Mouse (Mus musculus) layer of hippocampus, adult 6 months (tissue): ENCODE data around the gene March2. TPM values are rescaled to one million over a fixed set of nuclear protein-coding genes. Genes with fewer than 3 reads are reported as not detected.

Source experiments
- long read RNA-seq, 2 experiments: library from polyadenylated mRNA; unstranded; transcript quantifications; one replicate each; pipeline ENCODE4 v2.0.0; 2019 to 2020
- polyA plus RNA-seq: library from polyadenylated mRNA; unstranded; fragments of <200 nt; fragmentation: Nextera tagmentation; gene quantifications from 2 replicates; pipeline ENCODE4 v1.2.3, GENCODE M21; 2021

The March2 gene
- polyA plus RNA-seq: 33.7 and 36.0 TPM in 2 replicates
- long read RNA-seq, experiment 1, transcript March2-203 (5 exons, 1,398 nt): major isoform, 30 of 51 reads
- long read RNA-seq, experiment 1, partial matches to known transcripts: 7 of 51 reads
- long read RNA-seq, experiment 1, other reads (novel, unspliced or antisense): 11 of 51 reads
- long read RNA-seq, experiment 2, transcript March2-206 (4 exons, 2,566 nt): minor isoform, 6 of 197 reads
- long read RNA-seq, experiment 2, transcript March2-205 (5 exons, 1,418 nt): minor isoform, 26 of 197 reads
- long read RNA-seq, experiment 2, transcript March2-203 (5 exons, 1,398 nt): major isoform, 109 of 197 reads
- long read RNA-seq, experiment 2, partial matches to known transcripts: 2 of 197 reads
- long read RNA-seq, experiment 2, other reads (novel, unspliced or antisense): 51 of 197 reads

GRCm38 (mm10) chr17:33718384-33718881 lies at the start of gene March2:
TSS of gene March2 (minus strand) at chr17:33718670.

GRCm38 (mm10) chr17:33760255-33761165 lies 42.0 kb upstream of the March2 start, which contains the start of gene Rab11b:
TSS of gene Rab11b (minus strand) at chr17:33760530.

GRCm38 (mm10) chr17:33686760-33687159 lies 31.7 kb downstream of the March2 start, which contains the start of gene Hnrnpm:
TSS of gene Hnrnpm (minus strand) at chr17:33686860.

GRCm38 (mm10) chr17:33637516-33638276 lies 80.8 kb downstream of the March2 start, which contains the start of gene Pram1:
TSS of gene Pram1 (plus strand) at chr17:33638056.

Other genes with a start within 250 kb of the March2 start
- gene Adamts10, start 194.5 kb downstream of the March2 start, polyA plus RNA-seq: 1.2 and 1.5 TPM in 2 replicates
- 1.4 and 1.6 TPM in 2 replicates for gene Myo1f, start 163.0 kb downstream of the March2 start, polyA plus RNA-seq
- gene Zfp414, start 89.6 kb downstream of the March2 start, polyA plus RNA-seq: 34.0 and 41.5 TPM in 2 replicates
- 0.09 TPM in 1 of 2 replicates, not detected in the other for gene Pram1, start 80.6 kb downstream of the March2 start, polyA plus RNA-seq
- 45.8 and 55.2 TPM in 2 replicates for gene Hnrnpm, start 31.8 kb downstream of the March2 start, polyA plus RNA-seq
- 642 and 757 TPM in 2 replicates for gene Rab11b, start 41.9 kb upstream of the March2 start, polyA plus RNA-seq
- 4.1 and 4.8 TPM in 2 replicates for gene Angptl4, start 63.2 kb upstream of the March2 start, polyA plus RNA-seq
- 18.6 and 21.5 TPM in 2 replicates for gene Kank3, start 91.8 kb upstream of the March2 start, polyA plus RNA-seq
- gene Rps28, start 105.9 kb upstream of the March2 start, polyA plus RNA-seq: 3,625 and 3,721 TPM in 2 replicates
- gene Ndufa7, start 105.9 kb upstream of the March2 start, polyA plus RNA-seq: 965 and 1,137 TPM in 2 replicates
- 51.3 and 62.0 TPM in 2 replicates for gene Cd320, start 124.4 kb upstream of the March2 start, polyA plus RNA-seq
- gene Gm7029, start 155.2 kb upstream of the March2 start, polyA plus RNA-seq: not detected in 2 replicates
- 0.51 TPM in 1 of 2 replicates, not detected in the other for gene Kifc1, start 172.0 kb upstream of the March2 start, polyA plus RNA-seq
- 0.60 and 0.75 TPM in 2 replicates for gene Platr17, start 186.5 kb upstream of the March2 start, polyA plus RNA-seq
- gene Daxx, start 190.7 kb upstream of the March2 start, polyA plus RNA-seq: 18.8 and 19.0 TPM in 2 replicates
- gene Tapbp, start 197.2 kb upstream of the March2 start, polyA plus RNA-seq: 28.3 and 30.0 TPM in 2 replicates
- gene Zbtb22, start 197.2 kb upstream of the March2 start, polyA plus RNA-seq: 4.5 and 4.6 TPM in 2 replicates
- 4.3 and 4.4 TPM in 2 replicates for gene Rgl2, start 210.9 kb upstream of the March2 start, polyA plus RNA-seq
- 105 and 106 TPM in 2 replicates for gene Pfdn6, start 221.7 kb upstream of the March2 start, polyA plus RNA-seq
- 5.0 and 6.5 TPM in 2 replicates for gene Wdr46, start 222.0 kb upstream of the March2 start, polyA plus RNA-seq
- 2.0 and 2.1 TPM in 2 replicates for gene B3galt4, start 232.8 kb upstream of the March2 start, polyA plus RNA-seq
- gene Vps52, start 237.1 kb upstream of the March2 start, polyA plus RNA-seq: 48.0 and 48.1 TPM in 2 replicates
- gene Rps18, start 237.3 kb upstream of the March2 start, polyA plus RNA-seq: 812 and 816 TPM in 2 replicates